Mouse (Mus musculus) hindbrain, embryonic 12.5 days (tissue): ENCODE results near the gene Rtl6. TPM values are rescaled to one million over a fixed set of nuclear protein-coding genes. Genes with fewer than 3 reads are reported as not detected.

Source experiments
- ATAC-seq: fragments of 200-750 bp; cut with Nextera tagmentation; 2 replicates; pipeline ENCODE4 v1.8.0; 2017; ENCODE audit warnings: moderate TSS enrichment; ENCODE audit not compliant: low FRiP score
- H3K27ac ChIP-seq: fragments of 300-500 bp; sonication (generic); 2 replicates; pipeline ENCODE4 v1.5.1; 2016; ENCODE audit warnings: mild to moderate bottlenecking
- H3K27me3 ChIP-seq: fragments of 300-500 bp; sonication (generic); 2 replicates; pipeline ENCODE4 v1.6.1; 2016; ENCODE audit warnings: mild to moderate bottlenecking
- H3K36me3 ChIP-seq: fragments of 300-500 bp; sonication (generic); 2 replicates; pipeline ENCODE4 v1.6.1; 2016; ENCODE audit warnings: mild to moderate bottlenecking
- H3K4me1 ChIP-seq: fragments of 300-500 bp; sonication (generic); 2 replicates; pipeline ENCODE4 v1.6.1; 2016
- H3K4me2 ChIP-seq: fragments of 300-500 bp; sonication (generic); replicated peaks from 2 replicates; pipeline ENCODE4 v1.6.1; 2016; ENCODE audit warnings: mild to moderate bottlenecking
- H3K4me3 ChIP-seq: fragments of 300-500 bp; sonication (generic); 2 replicates; pipeline ENCODE4 v1.5.1; 2016; ENCODE audit warnings: mild to moderate bottlenecking
- H3K9ac ChIP-seq: fragments of 300-500 bp; sonication (generic); 2 replicates; pipeline ENCODE4 v1.6.1; 2016; ENCODE audit warnings: mild to moderate bottlenecking, moderate library complexity
- H3K9me3 ChIP-seq: fragments of 300-500 bp; sonication (generic); replicated peaks from 2 replicates; pipeline ENCODE4 v1.6.1; 2016; ENCODE audit warnings: mild to moderate bottlenecking
- WGBS: fragments of 180-500 bp; shearing (Covaris S2); methylation state at CpG from one replicate; pipeline ENCODE4 v1.1.7; 2016; 5-methylcytosine and 5-hydroxymethylcytosine counted together
- polyA plus RNA-seq: library from polyadenylated mRNA; unstranded; fragments of >200 nt; fragmentation: Nextera tagmentation; extraction: Ambion mirVana; gene quantifications from 2 replicates; pipeline ENCODE4 v1.2.1, GENCODE M21; 2016

Gene Rtl6
- polyA plus RNA-seq, 1 experiment from 2014 or later: 48.9 TPM

- WGBS: 91% methylated on average over 2 of the region's 2 CpGs
- Histone ChIP-seq H3K4me3 (no peak overlapping the region), H3K36me3 (no peaks in the 10 kb centered on the region)
Observed at GRCm38 (mm10) chr15:84535953-84536352, 21.7 kb downstream of the Rtl6 start.

GRCm38 (mm10) chr15:84532211-84532610 is 25.4 kb downstream of the Rtl6 start:
- no peak for ATAC-seq

More at GRCm38 (mm10) chr15:84535953-84536352, 21.7 kb downstream of the Rtl6 start:
- ATAC-seq: no peak
- H3K27ac ChIP-seq: no peak overlapping the region
- H3K27me3 ChIP-seq: no peaks in the 10 kb centered on the region
- H3K9ac ChIP-seq: no peak overlapping the region
- peaks cover 9% of the 10 kb centered on the region; the same call in 1 of the 2 replicates for H3K9me3 ChIP-seq
- peaks cover 6% of the 10 kb centered on the region; the same call in 1 of the 2 replicates for H3K4me1 ChIP-seq
- H3K4me2 ChIP-seq: no peak overlapping the region

GRCm38 (mm10) chr15:84531535-84531934 is 26.1 kb downstream of the Rtl6 start:
- no peak overlapping the region for H3K4me2 ChIP-seq
- no peak overlapping the region for H3K4me3 ChIP-seq
- no peak overlapping the region for H3K27ac ChIP-seq
- peaks cover 26% of the 10 kb centered on the region for H3K4me1 ChIP-seq
- H3K36me3 ChIP-seq: no peaks in the 10 kb centered on the region
- ATAC-seq: no peak
- WGBS: 41% methylated on average over 10 of the region's 10 CpGs
- no peak overlapping the region for H3K9ac ChIP-seq
- H3K9me3 ChIP-seq: peaks cover 9% of the 10 kb centered on the region; the same call in 1 of the 2 replicates
- no peaks in the 10 kb centered on the region for H3K27me3 ChIP-seq

More at GRCm38 (mm10) chr15:84532211-84532610, 25.4 kb downstream of the Rtl6 start:
- Histone ChIP-seq H3K4me1 (peaks cover 20% of the 10 kb centered on the region), H3K4me3 (no peak overlapping the region), H3K27me3 (no peaks in the 10 kb centered on the region), H3K9me3 (peaks cover 9% of the 10 kb centered on the region; the same call in 1 of the 2 replicates), H3K9ac (no peak overlapping the region), H3K27ac (no peak overlapping the region), H3K36me3 (no peaks in the 10 kb centered on the region), H3K4me2 (no peak overlapping the region)
- WGBS: 65% methylated on average over 2 of the region's 2 CpGs

- H3K36me3 ChIP-seq: no peaks in the 10 kb centered on the region
- H3K4me2 ChIP-seq: no peak overlapping the region
- H3K27me3 ChIP-seq: no peaks in the 10 kb centered on the region
- peak overlapping the region; percentile 45; the same call in 1 of the 2 replicates for H3K27ac ChIP-seq
- ATAC-seq: peak; percentile 76; the same call in 1 of the 2 replicates
- no peak overlapping the region for H3K4me3 ChIP-seq
- H3K9me3 ChIP-seq: no peaks in the 10 kb centered on the region
- peaks cover 34% of the 10 kb centered on the region for H3K4me1 ChIP-seq
- 46% methylated on average over 14 of the region's 14 CpGs for WGBS
- H3K9ac ChIP-seq: no peak overlapping the region
Observed at GRCm38 (mm10) chr15:84526921-84527320, 30.7 kb downstream of the Rtl6 start.

GRCm38 (mm10) chr15:84525222-84525883 is 32.3 kb downstream of the Rtl6 start:
- H3K4me1 ChIP-seq: peaks cover 40% of the 10 kb centered on the region
- H3K4me3 ChIP-seq: no peak overlapping the region
- H3K27me3 ChIP-seq: no peaks in the 10 kb centered on the region
- no peak overlapping the region; the same call in 1 of the 2 replicates for H3K27ac ChIP-seq
- H3K36me3 ChIP-seq: no peaks in the 10 kb centered on the region
- no peak overlapping the region for H3K4me2 ChIP-seq
- no peaks in the 10 kb centered on the region for H3K9me3 ChIP-seq
- no peak overlapping the region for H3K9ac ChIP-seq
- no peak for ATAC-seq
- WGBS: 56% methylated on average over 5 of the region's 5 CpGs

- peaks cover 42% of the 10 kb centered on the region for H3K4me1 ChIP-seq
- 87% methylated on average over 8 of the region's 8 CpGs for WGBS
- no peak for ATAC-seq
Observed at GRCm38 (mm10) chr15:84522953-84523689, 34.5 kb downstream of the Rtl6 start.

GRCm38 (mm10) chr15:84521486-84521885 is 36.1 kb downstream of the Rtl6 start:
- 71% methylated on average over 4 of the region's 4 CpGs for WGBS
- Histone ChIP-seq H3K9me3 (no peaks in the 10 kb centered on the region), H3K4me2 (no peak overlapping the region), H3K27ac (no peak overlapping the region), H3K36me3 (no peaks in the 10 kb centered on the region), H3K4me3 (no peak overlapping the region), H3K4me1 (peaks cover 28% of the 10 kb centered on the region), H3K27me3 (no peaks in the 10 kb centered on the region), H3K9ac (no peak overlapping the region)
- no peak for ATAC-seq

More at GRCm38 (mm10) chr15:84522953-84523689, 34.5 kb downstream of the Rtl6 start:
- Histone ChIP-seq H3K27me3 (no peaks in the 10 kb centered on the region), H3K4me2 (no peak overlapping the region), H3K36me3 (no peaks in the 10 kb centered on the region), H3K27ac (no peak overlapping the region), H3K9ac (no peak overlapping the region), H3K9me3 (no peaks in the 10 kb centered on the region), H3K4me3 (no peak overlapping the region)

GRCm38 (mm10) chr15:84518540-84518939 is 39.1 kb downstream of the Rtl6 start:
- Histone ChIP-seq H3K27ac (peak overlapping the region; percentile 17; the same call in 1 of the 2 replicates), H3K9me3 (no peaks in the 10 kb centered on the region), H3K4me3 (no peak overlapping the region), H3K27me3 (no peaks in the 10 kb centered on the region), H3K36me3 (no peaks in the 10 kb centered on the region), H3K9ac (no peak overlapping the region), H3K4me2 (no peak overlapping the region), H3K4me1 (peaks cover 16% of the 10 kb centered on the region)
- no peak for ATAC-seq
- WGBS: 55% methylated on average over 8 of the region's 8 CpGs

- no peak overlapping the region for H3K27ac ChIP-seq
- H3K9ac ChIP-seq: no peak overlapping the region
- no peaks in the 10 kb centered on the region for H3K27me3 ChIP-seq
- H3K36me3 ChIP-seq: no peaks in the 10 kb centered on the region
- ATAC-seq: no peak
- H3K4me3 ChIP-seq: no peak overlapping the region
- peaks cover 28% of the 10 kb centered on the region for H3K4me1 ChIP-seq
- no peaks in the 10 kb centered on the region for H3K9me3 ChIP-seq
- WGBS: 59% methylated on average over 5 of the region's 5 CpGs
- H3K4me2 ChIP-seq: no peak overlapping the region
Observed at GRCm38 (mm10) chr15:84512626-84513296, 44.9 kb downstream of the Rtl6 start.

- Histone ChIP-seq H3K27me3 (no peaks in the 10 kb centered on the region), H3K9me3 (no peaks in the 10 kb centered on the region), H3K4me3 (no peak overlapping the region), H3K9ac (no peak overlapping the region), H3K36me3 (no peaks in the 10 kb centered on the region), H3K4me2 (no peak overlapping the region), H3K27ac (no peak overlapping the region), H3K4me1 (peaks cover 39% of the 10 kb centered on the region)
- WGBS: 60% methylated on average over 16 of the region's 16 CpGs
- peak; percentile 26; the same call in 1 of the 2 replicates for ATAC-seq
Observed at GRCm38 (mm10) chr15:84509981-84510380, 47.6 kb downstream of the Rtl6 start.

GRCm38 (mm10) chr15:84509161-84509560 is 48.5 kb downstream of the Rtl6 start:
- 63% methylated on average over 5 of the region's 5 CpGs for WGBS
- Histone ChIP-seq H3K9me3 (no peaks in the 10 kb centered on the region), H3K27ac (no peak overlapping the region), H3K4me3 (no peak overlapping the region), H3K36me3 (no peaks in the 10 kb centered on the region), H3K27me3 (no peaks in the 10 kb centered on the region), H3K9ac (no peak overlapping the region), H3K4me2 (no peak overlapping the region), H3K4me1 (peaks cover 45% of the 10 kb centered on the region)
- no peak for ATAC-seq

- H3K4me1 ChIP-seq: peaks cover 42% of the 10 kb centered on the region
- no peaks in the 10 kb centered on the region for H3K36me3 ChIP-seq
- no peak overlapping the region for H3K27ac ChIP-seq
- no peak overlapping the region for H3K9ac ChIP-seq
- no peak overlapping the region for H3K4me3 ChIP-seq
- WGBS: 72% methylated on average over 10 of the region's 10 CpGs
- no peaks in the 10 kb centered on the region for H3K9me3 ChIP-seq
- H3K27me3 ChIP-seq: no peaks in the 10 kb centered on the region
- no peak for ATAC-seq
- no peak overlapping the region for H3K4me2 ChIP-seq
Observed at GRCm38 (mm10) chr15:84506026-84506425, 51.6 kb downstream of the Rtl6 start.
